Mouse (Mus musculus): ENCODE measurements around the gene Adam12.

GRCm38 (mm10) chr7:134022157-134022885, 209.6 kb downstream of the Adam12 start:
- TF ChIP-seq CTCF (IDR thresholded peaks at IDR 0.05; ENCODE audit: extremely low read depth, insufficient read depth, low read length) (no peak), POLR2A (IDR thresholded peaks at IDR 0.05; ENCODE audit: extremely low read depth, insufficient read depth, low read length) (no peak)

Measured in cortical plate, adult 2 months (tissue).